Mouse (Mus musculus) megakaryocyte, embryonic 14.5 days (primary cell): ENCODE results near the gene Urgcp.

Experiments
- FLI1 ChIP-seq: IDR thresholded peaks from 2 replicates; pipeline ENCODE4 v1.6.1; 2012; ENCODE audit warnings: low read length, inconsistent platforms, mixed read lengths
- GATA1 ChIP-seq: IDR thresholded peaks from 3 replicates; pipeline ENCODE4 v1.6.1; 2012; ENCODE audit warnings: mixed read lengths, low read length, inconsistent platforms, borderline replicate concordance

DNA sequence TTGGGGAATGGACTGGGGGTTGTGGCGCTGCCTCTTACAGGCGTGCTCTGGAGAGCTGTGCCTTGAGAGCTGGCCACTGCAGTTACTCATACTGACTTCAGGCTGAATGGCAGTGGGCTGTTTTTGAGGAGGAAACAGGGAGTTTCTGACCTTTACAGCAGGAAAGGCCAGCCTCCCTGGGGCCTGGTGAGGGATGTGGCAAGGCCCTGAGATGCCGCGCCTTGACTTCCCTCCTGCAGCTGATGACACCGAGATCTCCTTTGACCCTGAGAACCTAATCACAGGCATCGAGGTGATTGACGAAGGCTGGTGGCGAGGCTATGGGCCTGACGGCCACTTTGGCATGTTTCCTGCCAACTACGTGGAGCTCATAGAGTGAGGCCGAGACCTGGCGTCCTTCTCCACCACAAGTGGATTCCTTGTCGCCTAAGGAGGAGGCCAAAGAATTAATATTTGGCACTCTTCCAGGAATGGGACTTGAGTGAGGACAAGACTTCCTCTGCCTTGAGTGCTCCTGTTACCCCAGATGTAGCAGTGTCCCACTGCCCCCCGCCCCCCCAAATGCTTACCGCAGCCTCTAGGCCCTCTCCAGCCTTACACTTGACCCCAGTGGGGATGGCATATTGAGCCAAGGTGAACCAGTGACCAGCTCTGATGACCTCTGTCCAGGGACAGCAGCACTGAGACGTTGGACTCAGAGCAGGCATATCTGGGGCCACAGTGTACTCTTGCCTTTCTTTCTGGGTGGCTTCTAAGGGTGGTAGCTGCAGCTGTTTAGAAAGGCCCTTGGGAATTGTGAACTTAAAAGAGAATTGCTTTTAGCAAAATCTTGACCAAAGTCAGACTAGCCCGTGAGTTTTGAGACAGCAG lies 37.7 kb upstream of the Urgcp start:
- TF ChIP-seq GATA1 (no peak), FLI1 (no peak)
